Mouse (Mus musculus): ENCODE results near the gene Nol11. TPM values are rescaled to one million over a fixed set of nuclear protein-coding genes. Genes with fewer than 3 reads are reported as not detected.
"Not testable (repeated sequence)": the region's sequence is repeated elsewhere in the genome, so short reads cannot be mapped to it uniquely, and the experiment has no call there.

Gene Nol11
- total RNA-seq, 2 experiments from 2014 or later: 11.7 to 14.4 TPM

DNA sequence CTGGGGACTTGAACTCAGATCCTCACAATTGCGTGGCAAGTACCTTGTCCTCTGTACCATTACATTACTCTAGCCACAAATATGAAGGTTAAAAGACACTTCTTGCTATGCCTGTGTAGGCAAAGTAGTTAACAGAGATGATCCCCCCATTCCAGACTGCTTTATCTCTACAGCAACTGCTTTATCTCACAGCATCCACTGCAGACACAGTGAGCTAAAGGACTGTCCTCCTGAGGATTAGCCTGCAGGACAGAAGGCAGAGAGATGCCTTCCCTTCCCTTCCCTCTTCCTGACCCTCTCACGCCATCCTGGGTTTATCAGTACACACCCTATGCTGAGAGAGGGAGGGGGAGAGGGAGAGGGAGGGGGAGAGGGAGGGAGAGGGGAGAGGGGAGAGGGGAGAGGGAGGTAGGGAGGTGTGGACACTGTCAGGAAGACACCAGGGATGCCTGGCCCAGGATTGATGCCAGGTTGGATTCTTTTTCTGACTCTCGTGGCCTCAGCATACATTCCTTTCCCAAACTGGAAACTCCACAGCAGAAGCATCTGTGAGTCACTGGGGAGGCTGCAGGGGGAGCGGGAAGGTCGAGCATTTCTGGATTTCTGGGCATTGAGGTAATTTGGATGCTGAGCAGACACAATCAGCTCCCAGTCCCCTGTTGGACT, 32.1 kb downstream of the Nol11 start:
- DNase-seq (ENCODE audit: low spot score): peak; percentile 6

DNA sequence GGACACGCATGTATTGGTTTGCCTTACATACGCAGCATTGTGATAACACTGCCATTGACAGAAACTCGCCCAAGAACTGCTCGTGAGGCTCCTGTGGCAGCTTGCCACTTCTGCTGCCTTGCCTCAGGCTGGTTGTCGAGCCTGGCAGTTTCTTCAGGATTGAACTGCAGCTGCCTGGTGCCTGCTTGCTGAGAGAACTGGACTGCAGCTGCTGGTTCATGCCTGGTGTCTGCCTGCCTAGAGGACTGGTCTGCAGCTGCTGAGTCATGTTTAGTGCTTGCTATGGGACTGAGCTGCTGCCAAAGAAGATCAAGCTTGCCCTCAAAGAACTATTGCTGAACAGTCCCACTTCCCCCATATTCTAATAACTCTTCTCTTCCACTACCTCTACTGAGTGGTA, 33.9 kb downstream of the Nol11 start:
- no peak for DNase-seq (ENCODE audit: low spot score)

DNA sequence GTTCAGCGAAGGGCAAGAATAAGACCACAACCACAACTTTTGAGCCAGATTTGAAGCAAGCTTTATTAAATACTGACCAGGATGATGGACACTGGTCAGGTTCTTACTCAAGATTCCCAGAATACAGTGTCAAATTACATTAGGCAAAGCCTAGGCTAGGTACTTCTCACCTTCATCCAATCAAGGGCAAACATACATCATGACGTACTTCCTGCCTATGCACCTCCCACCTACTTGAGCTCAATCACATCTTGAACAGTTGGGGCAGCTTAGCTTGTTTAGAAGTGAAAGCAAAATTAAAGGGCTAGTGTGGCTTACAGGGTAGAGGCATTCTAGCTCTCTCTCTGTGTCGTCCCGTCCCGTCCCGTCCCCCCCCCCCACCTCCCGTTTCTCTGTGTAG, 34.8 kb downstream of the Nol11 start:
- no peak for DNase-seq (ENCODE audit: low spot score)

DNA sequence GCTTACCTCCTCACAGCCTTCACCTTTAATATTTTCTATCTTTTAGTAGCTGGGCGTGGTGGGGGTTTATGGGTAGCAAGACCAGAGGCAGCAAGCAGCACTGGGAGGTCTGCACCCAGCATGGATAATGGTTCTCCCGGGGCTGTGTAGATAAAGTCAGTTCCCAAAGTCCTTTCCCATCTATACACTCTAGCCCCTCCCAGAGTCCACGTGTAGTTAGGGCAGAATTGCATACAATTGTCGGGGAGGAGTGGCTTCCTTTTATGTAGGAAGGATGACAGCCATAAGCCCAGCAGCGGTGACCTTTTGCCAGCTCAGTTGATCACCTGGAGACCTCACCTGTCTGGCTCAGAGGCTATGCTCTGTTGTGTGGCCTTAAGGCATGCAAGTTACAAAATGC, 35.5 kb downstream of the Nol11 start:
- no peak for DNase-seq (ENCODE audit: low spot score)

DNA sequence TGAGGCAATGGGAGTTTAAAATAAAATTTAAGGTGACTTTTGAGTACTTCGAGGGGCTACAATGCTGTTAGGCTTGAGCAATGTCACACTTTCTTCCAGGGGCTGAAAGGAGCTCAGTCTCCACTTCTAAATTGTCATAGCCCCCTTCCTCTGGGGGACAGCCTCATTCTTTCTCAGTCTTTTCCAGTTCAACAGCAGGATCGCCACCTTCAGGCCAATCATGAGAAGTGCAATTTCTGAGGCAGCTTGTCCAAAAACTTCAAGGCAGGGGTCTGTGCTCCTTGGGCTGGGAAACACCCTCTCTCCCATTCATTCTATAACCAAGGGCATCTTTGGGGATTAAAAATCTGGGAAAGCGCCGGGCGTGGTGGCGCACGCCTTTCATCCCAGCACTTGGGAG, 37.4 kb downstream of the Nol11 start:
- DNase-seq (ENCODE audit: low spot score): no peak

DNA sequence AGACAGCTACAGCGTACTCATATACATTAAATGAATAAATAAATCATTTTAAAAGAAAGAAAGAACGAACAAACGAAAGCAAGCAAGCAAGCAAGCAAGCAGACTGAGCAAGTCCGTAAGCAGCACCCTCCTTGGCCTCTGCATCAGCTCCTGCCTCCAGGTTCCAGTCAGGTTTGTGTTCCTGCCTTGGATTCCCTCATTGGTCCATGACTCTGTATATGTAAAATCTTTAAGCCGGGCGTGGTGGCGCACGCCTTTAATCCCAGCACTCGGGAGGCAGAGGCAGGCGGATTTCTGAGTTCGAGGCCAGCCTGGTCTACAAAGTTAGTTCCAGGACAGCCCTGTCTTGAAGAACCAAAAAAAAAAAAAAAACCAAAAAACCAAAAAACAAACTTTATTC, 45.2 kb downstream of the Nol11 start:
- DNase-seq (ENCODE audit: low spot score): not testable (repeated sequence)

DNA sequence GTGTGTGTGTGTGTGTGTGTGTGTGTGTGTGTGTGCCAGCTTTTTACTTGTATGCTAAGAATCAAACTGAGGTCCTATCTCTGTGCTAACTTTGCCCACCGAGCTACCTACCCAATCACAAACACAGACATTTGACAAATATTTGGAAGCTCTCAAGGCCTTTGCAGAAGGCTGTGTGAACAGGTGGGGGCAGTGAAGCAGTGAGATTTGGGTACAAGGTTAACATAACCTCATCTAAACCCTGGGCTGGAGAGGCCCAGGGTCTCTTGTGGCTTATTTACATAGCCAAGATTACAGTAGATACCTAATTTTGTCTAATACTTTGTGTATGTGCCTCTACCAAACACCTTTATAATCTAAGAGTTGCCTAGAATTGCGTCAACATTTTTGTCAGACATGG, 46.8 kb downstream of the Nol11 start:
- no peak for DNase-seq (ENCODE audit: low spot score)

DNA sequence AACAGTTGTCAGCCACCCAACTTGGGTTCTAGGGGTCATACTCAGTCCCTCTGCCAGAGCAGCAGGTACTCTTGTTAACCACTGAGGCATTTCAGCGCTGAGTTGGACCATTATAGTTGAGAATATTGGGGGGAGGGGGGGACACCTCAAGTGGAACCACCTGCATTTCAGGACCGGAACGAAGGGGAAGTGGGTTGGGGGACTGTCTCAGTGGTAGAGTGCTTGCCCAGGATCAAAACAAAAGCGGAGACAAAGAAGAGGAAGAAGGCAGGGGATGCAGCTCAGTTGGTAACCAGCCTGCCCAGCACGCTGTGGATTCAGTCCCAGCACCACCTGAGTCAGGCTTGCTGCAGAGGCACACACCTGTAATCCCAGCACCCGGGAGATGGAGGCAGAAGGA, 48.4 kb downstream of the Nol11 start:
- DNase-seq (ENCODE audit: low spot score): no peak

DNA sequence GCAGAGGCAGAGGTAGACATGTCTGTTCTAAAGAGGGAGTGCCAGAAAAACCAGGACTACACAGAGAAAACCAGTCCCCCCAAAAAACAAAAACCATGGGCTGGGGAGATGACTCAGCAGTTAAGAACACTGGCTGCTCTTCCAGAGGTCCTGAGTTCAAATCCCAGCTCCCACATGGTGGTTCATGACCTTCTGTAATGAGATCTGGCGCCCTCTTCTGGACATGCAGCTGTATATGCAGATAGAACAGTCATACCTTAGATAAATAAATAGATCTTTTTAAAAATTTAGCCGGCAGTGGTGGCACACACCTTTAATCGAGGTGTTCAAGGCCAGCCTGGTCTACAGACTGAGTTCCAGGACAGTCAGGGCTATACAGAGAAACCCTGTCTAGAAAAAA, 50.5 kb downstream of the Nol11 start:
- DNase-seq (ENCODE audit: low spot score): no peak

DNA sequence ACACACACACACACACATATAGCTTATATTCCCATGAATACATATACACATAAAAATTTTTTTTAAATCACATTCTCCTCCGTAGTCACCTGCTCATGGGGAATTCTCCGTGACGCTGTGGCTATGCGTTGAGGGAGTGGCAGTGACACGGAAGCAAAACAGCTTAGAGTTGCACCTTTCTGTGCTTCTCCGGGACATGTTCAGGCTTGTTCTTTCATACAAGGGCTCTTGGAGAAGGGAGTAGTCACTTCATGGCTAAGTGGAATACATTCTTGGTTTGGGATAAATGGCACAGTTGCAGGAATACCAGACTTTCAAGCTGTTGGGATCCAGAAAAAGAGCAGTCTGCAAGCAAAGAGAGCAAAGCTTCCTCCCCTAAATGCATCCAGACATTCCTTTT, 51.6 kb downstream of the Nol11 start:
- DNase-seq (ENCODE audit: low spot score): no peak

DNA sequence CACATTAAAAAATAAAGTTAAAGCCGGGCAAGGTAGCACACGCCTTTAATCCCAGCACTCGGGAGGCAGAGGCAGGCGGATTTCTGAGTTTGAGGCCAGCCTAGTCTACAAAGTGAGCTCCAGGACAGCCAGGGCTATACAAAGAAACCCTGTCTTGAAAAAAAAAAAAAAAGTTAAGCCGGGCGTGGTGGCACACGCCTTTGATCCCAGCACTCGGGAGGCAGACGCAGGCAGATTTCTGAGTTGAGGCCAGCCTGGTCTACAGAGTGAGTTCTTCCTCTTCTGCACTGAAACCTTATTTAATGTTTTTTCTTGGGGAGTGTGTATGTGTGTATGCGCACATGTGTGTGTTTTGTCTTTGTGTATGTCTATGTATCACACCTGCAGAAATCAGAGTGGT, 52.7 kb downstream of the Nol11 start:
- not testable (repeated sequence) for DNase-seq (ENCODE audit: low spot score)

DNA sequence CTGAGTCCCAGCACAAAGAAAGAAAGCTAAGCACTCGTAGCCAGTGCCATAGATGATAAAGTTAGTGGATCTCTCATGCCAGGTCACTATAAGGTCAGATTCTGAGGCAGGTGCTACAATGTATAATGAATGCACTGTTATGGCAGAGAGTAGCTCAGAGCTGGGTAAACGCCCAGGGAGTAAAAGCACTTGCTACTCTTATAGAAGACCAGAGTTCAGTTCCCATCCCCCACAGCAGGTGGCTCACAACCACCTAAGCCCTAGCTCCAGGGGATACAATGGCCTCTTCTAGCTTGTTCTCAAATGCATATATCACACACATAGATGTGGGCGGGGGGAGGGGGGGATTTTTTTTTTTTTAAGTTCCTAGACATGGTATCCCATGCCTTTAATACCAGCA, 53.4 kb downstream of the Nol11 start:
- no peak for DNase-seq (ENCODE audit: low spot score)

DNA sequence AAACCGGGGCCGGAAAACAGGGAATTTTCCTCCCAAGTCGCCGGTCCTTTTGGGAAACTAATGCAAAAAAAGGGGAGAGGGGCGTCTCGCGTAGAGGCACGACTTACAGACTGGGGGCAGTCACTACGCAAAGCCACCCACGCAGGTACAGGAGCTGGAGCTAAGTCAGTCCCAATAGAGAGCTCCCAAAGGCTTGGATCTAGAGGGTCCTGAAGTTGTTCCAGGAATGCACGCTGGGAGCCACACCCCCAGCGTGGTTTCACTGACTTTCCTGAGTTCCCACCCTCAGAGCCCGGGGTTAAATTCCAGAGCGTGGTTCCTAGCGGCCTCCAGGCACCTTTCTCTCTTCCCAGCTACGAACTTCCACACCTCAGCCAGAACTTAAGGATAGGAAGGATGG, 56.8 kb downstream of the Nol11 start:
- DNase-seq (ENCODE audit: low spot score): peak; percentile 18

DNA sequence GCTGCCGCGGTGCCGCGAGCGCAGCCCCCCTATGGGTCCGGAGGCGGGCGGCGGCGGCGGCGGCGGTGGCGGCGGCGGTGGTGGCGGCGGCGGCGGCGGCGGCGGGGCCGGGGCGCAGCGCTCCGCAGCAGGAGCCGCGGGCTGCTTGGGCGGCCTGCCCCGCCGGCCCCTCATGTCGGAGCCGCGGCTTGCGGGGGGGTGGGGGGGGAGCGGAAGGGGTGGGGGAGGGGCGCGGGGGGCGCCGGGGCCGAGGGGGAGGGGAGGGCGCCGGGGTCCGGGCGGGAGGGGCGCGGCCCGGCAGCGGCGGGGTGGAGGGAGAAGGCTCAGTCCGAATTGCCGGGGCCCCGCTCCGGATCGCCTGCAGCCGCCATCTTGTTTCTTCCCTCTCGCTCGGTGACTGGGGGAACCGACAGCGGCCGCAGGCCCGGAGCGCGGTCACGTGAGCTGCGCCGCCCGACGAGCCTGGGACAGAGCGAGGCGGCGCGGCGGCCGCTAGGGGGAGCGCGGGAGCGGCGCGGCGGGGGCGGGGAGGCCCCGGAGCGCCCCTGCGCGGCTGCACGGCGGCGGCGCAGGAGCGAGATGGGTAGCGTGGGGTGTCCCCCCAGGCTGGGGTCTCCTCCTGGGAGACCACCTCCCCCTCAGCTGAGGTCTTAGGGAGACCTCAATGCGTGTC, 57.3 kb downstream of the Nol11 start, which contains the start of gene Bptf:
Gene Bptf (minus strand): TSS at position 379 of the 673 bp plus-strand sequence.
- DNase-seq (ENCODE audit: low spot score): peak; percentile 90

DNA sequence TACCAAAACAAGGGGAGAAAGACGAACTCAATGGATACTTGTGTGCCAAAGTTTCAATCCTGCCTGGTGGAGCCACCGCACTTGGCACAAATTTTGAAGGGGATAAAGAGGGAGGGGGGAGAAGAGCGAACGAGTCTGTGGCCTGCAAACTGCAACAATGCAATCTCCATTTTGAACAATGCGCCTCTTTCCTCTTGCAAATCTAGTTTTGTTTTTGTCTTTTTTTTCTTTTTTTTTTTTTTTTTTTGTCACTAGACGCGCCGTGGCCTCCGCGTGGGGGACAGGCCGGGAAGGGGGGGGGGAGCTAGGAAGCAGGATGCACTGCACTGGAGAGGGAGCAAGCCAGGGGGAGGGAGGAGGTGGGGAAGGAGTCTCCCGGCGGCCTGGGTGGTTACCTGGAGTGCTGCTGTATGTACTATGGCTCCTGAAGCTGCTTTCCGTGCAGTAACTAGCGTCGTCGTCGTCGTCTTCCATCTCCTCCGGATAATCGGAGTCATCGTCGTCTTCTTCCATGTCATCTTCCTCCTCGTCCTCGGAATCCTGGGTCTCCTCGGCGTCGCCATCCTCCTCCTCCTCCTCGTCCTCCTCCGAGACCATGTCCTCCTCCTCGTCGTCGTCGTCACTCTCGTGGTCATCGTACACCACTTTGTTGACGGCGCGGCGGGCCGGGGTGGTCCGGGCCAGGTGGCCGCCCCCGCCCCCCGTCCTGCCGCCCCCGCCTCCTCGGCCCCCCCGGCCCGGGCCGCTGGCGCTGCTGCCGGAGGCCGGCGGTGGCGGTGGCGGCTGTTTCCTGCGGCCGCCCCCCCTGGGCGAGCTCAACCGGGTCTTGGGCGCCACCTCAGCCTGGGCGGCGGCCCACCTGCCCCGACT, 58.1 kb downstream of the Nol11 start:
- DNase-seq (ENCODE audit: low spot score): peak; percentile 40

DNA sequence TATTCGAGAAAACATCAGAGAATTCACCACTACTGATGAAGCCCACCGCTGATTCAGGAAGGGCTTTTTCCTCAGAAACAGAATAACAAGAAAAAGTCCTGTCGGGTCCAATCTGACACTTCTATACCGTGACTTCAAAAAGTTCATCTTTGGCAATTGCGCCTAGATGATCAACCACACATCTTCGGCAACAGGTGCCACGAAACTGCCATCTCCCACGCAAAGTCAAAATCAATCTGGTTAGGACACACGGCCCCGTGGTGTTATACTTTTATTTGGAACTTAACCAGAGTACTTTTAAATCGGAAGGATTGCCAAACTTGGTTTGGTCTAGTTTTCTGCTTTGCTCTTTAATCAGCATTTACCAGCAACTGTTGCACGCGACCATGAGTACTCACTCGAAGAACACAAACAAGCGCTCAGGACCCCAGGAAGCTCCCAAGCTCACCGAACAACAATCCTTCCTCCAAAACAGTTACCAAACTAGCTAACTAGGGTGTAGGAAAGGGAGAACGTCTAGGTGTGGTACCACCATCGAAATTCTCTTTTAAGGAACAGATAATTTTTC, 58.9 kb downstream of the Nol11 start:
- no peak for DNase-seq (ENCODE audit: low spot score)

DNA sequence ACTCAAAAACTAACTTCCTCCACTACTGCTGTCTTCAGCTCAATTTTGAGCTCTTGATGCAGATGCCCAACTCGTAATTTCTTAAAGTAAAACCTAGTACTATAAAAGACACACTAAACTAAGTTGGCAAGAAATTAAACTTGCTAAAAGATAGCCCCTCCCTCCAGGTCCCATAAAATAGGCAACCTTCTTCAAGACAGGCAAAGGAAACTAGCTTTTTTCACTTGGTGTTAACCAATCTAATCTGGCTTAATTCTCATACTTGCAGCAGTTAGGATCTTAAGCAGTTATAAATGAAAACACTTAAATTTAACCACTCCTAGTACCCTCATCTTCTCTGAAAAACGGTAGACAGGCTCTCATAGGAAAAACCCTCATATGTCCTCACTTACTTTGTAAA, 59.5 kb downstream of the Nol11 start:
- no peak for DNase-seq (ENCODE audit: low spot score)

DNA sequence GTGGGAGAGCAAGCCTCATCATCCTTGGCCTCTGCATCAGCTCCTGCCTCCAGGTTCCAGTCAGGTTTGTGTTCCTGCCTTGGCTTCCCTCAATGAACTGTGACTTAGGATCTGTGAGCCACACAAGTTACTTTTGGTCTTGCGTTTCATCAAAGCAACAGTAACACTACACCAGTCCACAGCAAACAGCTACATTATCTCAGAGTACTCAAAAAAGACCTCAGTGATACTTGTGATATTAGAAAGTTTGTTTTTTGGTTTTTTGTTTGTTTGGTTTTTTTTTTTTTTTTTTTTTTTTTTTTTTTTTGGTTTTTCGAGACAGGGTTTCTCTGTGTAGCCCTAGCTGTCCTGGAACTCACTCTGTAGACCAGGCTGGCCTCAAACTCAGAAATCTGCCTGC, 62.5 kb downstream of the Nol11 start:
- DNase-seq (ENCODE audit: low spot score): not testable (repeated sequence)

DNA sequence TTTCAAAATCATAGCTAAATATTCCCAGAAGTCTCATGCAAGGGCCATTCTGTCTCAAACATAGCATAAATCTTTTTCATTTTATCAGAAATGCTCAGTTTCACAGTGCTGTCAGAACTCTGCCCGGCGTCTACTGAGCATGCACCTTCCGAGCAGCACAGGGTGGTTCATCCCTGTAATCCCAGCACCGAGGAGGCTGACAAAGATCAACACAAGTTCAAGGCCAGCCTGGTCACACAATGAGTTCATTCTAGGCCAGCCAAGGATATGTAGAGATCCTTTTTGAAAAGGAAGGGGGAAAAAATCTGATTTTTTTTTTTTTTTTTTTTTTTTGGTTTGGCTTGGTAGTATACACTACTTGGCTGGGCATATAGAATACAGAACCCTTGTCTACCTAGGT, 64.2 kb downstream of the Nol11 start:
- DNase-seq (ENCODE audit: low spot score): no peak

DNA sequence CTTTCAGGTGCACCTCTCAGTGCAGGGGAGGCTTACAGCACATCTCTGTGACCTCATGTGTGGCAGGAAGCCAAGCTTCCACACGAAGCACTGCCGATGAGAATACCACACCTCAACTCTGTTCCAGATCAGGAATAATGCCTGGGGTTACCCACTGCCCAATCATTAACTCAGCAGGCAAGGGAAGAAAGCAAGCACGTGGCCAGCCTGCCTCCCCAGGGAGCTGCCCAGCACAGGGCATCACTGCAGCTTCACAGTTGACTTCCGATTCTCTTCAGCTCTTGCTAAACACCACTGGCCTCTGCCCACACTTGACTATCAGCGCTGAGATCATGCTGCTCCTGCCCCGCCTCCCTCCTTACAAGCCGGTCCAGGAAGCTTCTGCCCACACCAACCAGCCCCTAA, 64.9 kb downstream of the Nol11 start:
- peak; percentile 38 for DNase-seq (ENCODE audit: low spot score)

DNA sequence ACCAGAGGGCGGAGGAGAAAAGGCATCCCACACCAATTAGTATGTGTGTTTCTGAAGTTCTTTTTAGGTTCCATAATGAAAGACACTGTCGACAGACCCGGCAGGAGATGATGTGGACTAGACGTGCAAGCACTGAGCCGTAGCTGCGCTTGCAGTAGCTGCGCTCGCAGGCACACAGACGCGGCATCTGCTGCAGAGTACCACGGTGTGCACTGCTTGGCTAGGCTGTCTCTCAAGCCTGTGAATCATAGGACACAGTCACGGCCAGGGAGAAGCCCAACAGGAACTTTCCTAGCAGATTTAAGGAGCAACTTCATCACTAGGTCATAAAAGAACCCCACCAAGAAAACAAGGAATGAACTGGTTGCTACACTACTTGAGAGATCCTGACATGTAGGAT, 71.4 kb downstream of the Nol11 start:
- DNase-seq (ENCODE audit: low spot score): no peak

All from gastrocnemius, adult 18-20 months (tissue).